Mouse (Mus musculus) kidney, adult 2 months (tissue): Measurements from ENCODE around the gene Utp3. TPM values are rescaled to one million over a fixed set of nuclear protein-coding genes. Genes with fewer than 3 reads are reported as not detected.

Experiments
- DNase-seq: peaks from one replicate; pipeline ENCODE4 v3.0.0; 2021
- H3K27ac ChIP-seq: fragments of 200-500 bp; 2 replicates; pipeline ENCODE4 v1.5.1; 2012; ENCODE audit warnings: low read depth, low read length, control low read depth, inconsistent platforms; ENCODE audit not compliant: insufficient read depth
- H3K27me3 ChIP-seq: fragments of 200-500 bp; replicated peaks from 2 replicates; pipeline ENCODE4 v1.6.1; 2012; ENCODE audit warnings: mild to moderate bottlenecking, moderate library complexity, low read length, inconsistent platforms; ENCODE audit not compliant: control insufficient read depth, insufficient read depth
- H3K36me3 ChIP-seq: fragments of 200-500 bp; 2 replicates; pipeline ENCODE4 v1.6.1; 2012; ENCODE audit warnings: mild to moderate bottlenecking, moderate library complexity, low read length, inconsistent platforms; ENCODE audit not compliant: control insufficient read depth, insufficient read depth
- H3K4me1 ChIP-seq: fragments of 200-500 bp; 2 replicates; pipeline ENCODE4 v1.6.1; 2011; ENCODE audit warnings: low read length; ENCODE audit not compliant: control insufficient read depth, insufficient read depth
- H3K4me3 ChIP-seq: fragments of 200-500 bp; 2 replicates; pipeline ENCODE4 v1.5.1; 2011; ENCODE audit warnings: mild to moderate bottlenecking, low read depth, low read length, control low read depth; ENCODE audit not compliant: insufficient read depth
- CTCF ChIP-seq: fragments of 200-500 bp; conservative IDR thresholded peaks from 2 replicates; pipeline ENCODE4 v1.5.1; 2011; ENCODE audit warnings: low read depth, mild to moderate bottlenecking, control low read depth, low read length, moderate library complexity, mixed read lengths; ENCODE audit not compliant: insufficient read depth, insufficient read length
- POLR2A ChIP-seq: fragments of 200-500 bp; IDR thresholded peaks from one replicate; pipeline ENCODE4 v1.6.1; 2011; ENCODE audit warnings: low read depth, low read length, control low read depth
- WGBS: fragments of 180-500 bp; shearing (Covaris S2); methylation state at CpG from one replicate; pipeline ENCODE4 v1.1.7; 2018; 5-methylcytosine and 5-hydroxymethylcytosine counted together
- polyA plus RNA-seq: library from polyadenylated mRNA; depleted of rRNA; stranded (reverse); fragments of >200 nt; gene quantifications from 2 replicates; pipeline ENCODE4 v1.2.3, GENCODE M21; 2012; rRNA removed

Utp3 gene
- polyA plus RNA-seq: 7.9 and 9.8 TPM in 2 replicates

GRCm38 (mm10) chr5:88554086-88554886 is at the start of gene Utp3:
TSS of gene Utp3 (plus strand) at chr5:88554462.
- TF ChIP-seq CTCF: peak; percentile 77
- TF ChIP-seq POLR2A: peak; percentile 50

GRCm38 (mm10) chr5:88508555-88508954 is 45.7 kb upstream of the Utp3 start:
- DNase-seq: no peak
- TF ChIP-seq CTCF (no peak), POLR2A (no peak)
- no peak overlapping the region for H3K4me3 ChIP-seq
- no peaks in the 10 kb centered on the region for H3K27me3 ChIP-seq
- H3K36me3 ChIP-seq: no peaks in the 10 kb centered on the region
- H3K4me1 ChIP-seq: no peaks in the 10 kb centered on the region
- no peak overlapping the region for H3K27ac ChIP-seq
- WGBS: 39% methylated on average over 1 of the region's 1 CpGs

More at GRCm38 (mm10) chr5:88554086-88554886, at the start of gene Utp3:
- Histone ChIP-seq H3K27me3 (no peaks in the 10 kb centered on the region), H3K4me1 (peaks cover 11% of the 10 kb centered on the region; the same call in 1 of the 2 replicates), H3K36me3 (no peaks in the 10 kb centered on the region), H3K4me3 (peak within 1 kb of the TSS; percentile 75), H3K27ac (peak within 1 kb of the TSS; percentile 70)
- DNase-seq: peak; percentile 98
- under 1% methylated on average over 76 of the region's 76 CpGs for WGBS

DNA sequence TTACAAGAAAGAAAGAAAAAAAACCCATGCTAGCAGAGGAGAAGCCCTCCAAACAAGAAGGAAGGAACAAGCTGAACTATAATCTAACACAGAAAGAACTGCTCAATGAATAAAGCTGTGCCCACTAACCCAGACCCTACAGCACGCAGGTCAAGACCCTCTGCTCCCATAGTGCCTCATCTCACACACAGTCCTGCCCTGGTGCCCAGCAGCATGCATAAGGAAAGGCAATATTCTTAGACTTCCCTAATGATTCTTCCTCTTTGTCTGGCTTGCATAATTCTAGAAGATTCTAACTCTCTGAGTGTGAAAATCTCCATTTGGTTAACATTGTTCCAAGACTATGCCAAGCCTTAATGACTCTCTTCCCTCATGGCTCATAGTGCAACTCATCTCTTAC is 45.3 kb upstream of the Utp3 start:
- no peaks in the 10 kb centered on the region for H3K36me3 ChIP-seq
- TF ChIP-seq CTCF (no peak), POLR2A (no peak)
- 87% methylated on average over 1 of the region's 1 CpGs for WGBS
- H3K27ac ChIP-seq: no peak overlapping the region
- no peaks in the 10 kb centered on the region for H3K27me3 ChIP-seq
- DNase-seq: no peak
- no peaks in the 10 kb centered on the region for H3K4me1 ChIP-seq
- H3K4me3 ChIP-seq: no peak overlapping the region

DNA sequence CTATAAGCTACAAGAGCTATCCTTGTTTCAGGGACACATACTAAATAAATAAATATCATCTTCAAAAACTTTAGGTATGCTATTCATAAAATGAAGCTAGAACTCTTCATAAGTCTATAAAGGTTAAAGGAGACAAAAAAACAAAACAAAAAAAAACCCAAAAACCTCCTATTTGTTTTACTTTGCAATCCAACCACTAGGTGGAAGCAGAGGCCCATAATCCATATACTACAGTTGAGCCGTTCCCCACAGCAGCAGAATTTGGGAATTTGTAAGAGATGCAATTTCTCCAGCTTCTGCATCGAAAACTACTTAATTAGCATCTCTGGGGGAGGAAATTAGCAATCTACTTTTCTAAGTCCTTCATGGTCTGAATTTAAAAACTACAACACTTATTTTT is 35.0 kb upstream of the Utp3 start:
- 0% methylated on average over 2 of the region's 2 CpGs for WGBS
- no peak overlapping the region for H3K27ac ChIP-seq
- no peaks in the 10 kb centered on the region for H3K4me1 ChIP-seq
- no peak overlapping the region for H3K4me3 ChIP-seq
- peak; percentile 55 for DNase-seq
- no peaks in the 10 kb centered on the region for H3K36me3 ChIP-seq
- no peak for TF ChIP-seq POLR2A
- no peak for TF ChIP-seq CTCF
- H3K27me3 ChIP-seq: no peaks in the 10 kb centered on the region

DNA sequence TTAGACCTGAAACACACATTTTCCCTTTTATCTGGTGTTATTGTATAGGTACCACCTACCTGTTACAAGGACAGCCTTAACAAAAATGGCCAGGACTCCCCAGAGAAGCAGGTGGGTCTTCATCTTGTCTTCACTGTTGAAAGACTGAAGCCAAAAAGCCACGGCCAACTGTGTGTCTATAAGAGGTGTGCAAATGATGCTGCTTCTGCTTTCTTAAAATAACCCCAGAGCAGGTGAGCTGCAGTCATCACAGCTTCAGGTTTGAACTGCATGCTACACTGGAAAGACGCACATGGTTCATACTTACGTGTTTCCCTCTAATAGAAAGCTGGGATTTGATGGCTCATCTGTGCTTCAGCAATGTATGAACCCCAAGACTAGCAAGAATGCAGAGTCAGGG is 26.6 kb upstream of the Utp3 start, which contains the start of gene Jchain:
Jchain (minus strand) TSS at position 235 of the 400 bp plus-strand sequence.
- no peak for DNase-seq
- Histone ChIP-seq H3K27me3 (no peaks in the 10 kb centered on the region), H3K4me1 (no peaks in the 10 kb centered on the region), H3K36me3 (no peaks in the 10 kb centered on the region), H3K27ac (no peak within 1 kb of the TSS), H3K4me3 (no peak within 1 kb of the TSS)
- TF ChIP-seq CTCF (no peak), POLR2A (no peak)
- WGBS: 88% methylated on average over 3 of the region's 3 CpGs

DNA sequence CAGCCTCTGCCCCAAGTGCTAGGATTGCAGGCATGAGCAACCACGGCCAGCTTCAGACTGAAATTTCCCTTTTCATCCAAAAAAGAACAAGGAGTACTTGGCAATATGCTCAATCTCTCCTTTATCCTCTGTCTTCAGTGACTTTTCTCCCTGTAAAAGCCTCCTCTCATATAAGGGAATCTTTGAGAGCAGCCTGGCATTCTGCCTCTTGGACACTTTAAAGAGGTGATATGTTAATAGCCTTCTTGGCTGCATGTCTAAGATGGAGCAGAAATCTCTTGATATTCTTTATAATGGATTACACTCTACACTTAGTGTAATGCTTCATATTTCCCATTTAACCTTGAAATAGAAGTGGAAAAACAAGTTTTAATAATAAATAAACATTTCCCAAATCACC is 23.4 kb upstream of the Utp3 start:
- H3K4me1 ChIP-seq: no peaks in the 10 kb centered on the region
- H3K36me3 ChIP-seq: no peaks in the 10 kb centered on the region
- DNase-seq: no peak
- TF ChIP-seq POLR2A: no peak
- TF ChIP-seq CTCF: no peak
- no peak overlapping the region for H3K4me3 ChIP-seq
- no peak overlapping the region for H3K27ac ChIP-seq
- no peaks in the 10 kb centered on the region for H3K27me3 ChIP-seq
- WGBS: 61% methylated on average over 1 of the region's 1 CpGs

GRCm38 (mm10) chr5:88534697-88535096 is 19.6 kb upstream of the Utp3 start:
- Histone ChIP-seq H3K36me3 (no peaks in the 10 kb centered on the region), H3K4me3 (no peak overlapping the region), H3K27me3 (no peaks in the 10 kb centered on the region), H3K27ac (no peak overlapping the region), H3K4me1 (no peaks in the 10 kb centered on the region)
- no peak for DNase-seq
- 70% methylated on average over 3 of the region's 3 CpGs for WGBS
- TF ChIP-seq CTCF (no peak), POLR2A (no peak)
